In the genomic region with DNA sequence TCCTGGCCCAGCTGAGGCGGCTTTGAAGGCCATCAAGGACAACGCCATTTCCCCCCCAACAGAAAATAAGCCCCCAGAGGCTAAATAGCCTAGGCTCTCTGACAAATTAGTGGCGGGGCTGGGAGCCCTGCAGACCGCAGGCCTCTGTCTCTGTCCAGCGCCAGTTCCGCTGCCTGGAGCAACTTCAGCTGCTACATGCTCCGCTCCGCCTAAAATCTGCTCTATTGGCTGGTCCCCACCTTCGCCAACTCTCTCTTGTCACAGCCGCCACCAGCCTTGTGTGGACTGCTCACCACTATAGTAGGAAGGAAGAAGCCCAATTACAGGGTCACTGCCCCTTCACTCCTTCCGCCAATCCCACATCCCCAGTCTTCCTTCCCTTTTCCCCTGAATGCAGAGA, we compare ENCODE assay signal across 8 mouse cellular contexts. TPM values are rescaled to one million over a fixed set of nuclear protein-coding genes. Genes with fewer than 3 reads are reported as not detected.
DNase-seq lines count a peak whose midpoint lies in the region; ATAC-seq lines count a peak whose summit lies in the region.

No protein-coding gene starts in this region.

- no peak for ATAC-seq in kidney, embryonic 15.5 days (replicated peaks; ENCODE audit: low FRiP score)
- ATAC-seq in embryonic facial prominence, embryonic 11.5 days (replicated peaks; ENCODE audit: insufficient number of reproducible peaks, low FRiP score, low TSS enrichment, low read depth): no peak
- ATAC-seq in intestine, embryonic 16.5 days: no peak
- no peak for ATAC-seq in midbrain, embryonic 16.5 days

- H3K4me3 ChIP-seq in kidney, embryonic 15.5 days (replicated peaks): peak overlapping the region; percentile 85
- H3K4me3 ChIP-seq in embryonic facial prominence, embryonic 11.5 days (ENCODE audit: low read depth, low read length): peak overlapping the region; percentile 26
- peak overlapping the region; percentile 81 for H3K4me3 ChIP-seq in intestine, embryonic 16.5 days (ENCODE audit: low read length)
- peak overlapping the region; percentile 82 for H3K4me3 ChIP-seq in midbrain, embryonic 16.5 days (ENCODE audit: low read depth, low read length)

- peak overlapping the region; percentile 96 for H3K27ac ChIP-seq in kidney, embryonic 15.5 days
- no peak overlapping the region for H3K27ac ChIP-seq in embryonic facial prominence, embryonic 11.5 days (replicated peaks; ENCODE audit: low read depth, low read length)
- H3K27ac ChIP-seq in intestine, embryonic 16.5 days (ENCODE audit: low read length): no peak overlapping the region
- H3K27ac ChIP-seq in midbrain, embryonic 16.5 days (ENCODE audit: low read length): no peak overlapping the region

- H3K36me3 ChIP-seq in kidney, embryonic 15.5 days: peaks cover 8% of the 10 kb centered on the region; the same call in 1 of the 2 replicates
- H3K36me3 ChIP-seq in embryonic facial prominence, embryonic 11.5 days (replicated peaks; ENCODE audit: control insufficient read depth, insufficient read depth, low read depth, low read length): no peaks in the 10 kb centered on the region; the same call in 1 of the 2 replicates
- no peaks in the 10 kb centered on the region for H3K36me3 ChIP-seq in intestine, embryonic 16.5 days (ENCODE audit: control insufficient read depth, insufficient read depth, low read length)
- H3K36me3 ChIP-seq in midbrain, embryonic 16.5 days (ENCODE audit: control insufficient read depth, insufficient read depth, low read length): no peaks in the 10 kb centered on the region

- H3K4me2 ChIP-seq in kidney, embryonic 15.5 days: peak overlapping the region; percentile 87
- peak overlapping the region; percentile 94 for H3K4me2 ChIP-seq in embryonic facial prominence, embryonic 11.5 days (ENCODE audit: low read depth, low read length)
- H3K4me2 ChIP-seq in intestine, embryonic 16.5 days (ENCODE audit: low read depth, low read length): peak overlapping the region; percentile 93
- H3K4me2 ChIP-seq in midbrain, embryonic 16.5 days (ENCODE audit: low read length): peak overlapping the region; percentile 94

- 0 out of 2 replicates have a peak overlapping the region, but pooled peaks have one; percentile 24 for H3K9ac ChIP-seq in kidney, embryonic 15.5 days
- H3K9ac ChIP-seq in embryonic facial prominence, embryonic 11.5 days (replicated peaks; ENCODE audit: low read length): peak overlapping the region; percentile 26; the same call in 1 of the 2 replicates
- peak overlapping the region; percentile 58 for H3K9ac ChIP-seq in intestine, embryonic 16.5 days (ENCODE audit: low read depth, low read length)
- H3K9ac ChIP-seq in midbrain, embryonic 16.5 days (ENCODE audit: low read depth, low read length): peak overlapping the region; percentile 96

- WGBS in kidney, embryonic 15.5 days: 25% methylated on average over 11 of the region's 11 CpGs
- 32% methylated on average over 11 of the region's 11 CpGs for WGBS in embryonic facial prominence, embryonic 11.5 days
- WGBS in intestine, embryonic 16.5 days: 29% methylated on average over 11 of the region's 11 CpGs
- WGBS in midbrain, embryonic 16.5 days: 33% methylated on average over 11 of the region's 11 CpGs

- H3K4me1 ChIP-seq in kidney, embryonic 15.5 days: peaks cover 80% of the 10 kb centered on the region
- peaks cover 15% of the 10 kb centered on the region for H3K4me1 ChIP-seq in embryonic facial prominence, embryonic 11.5 days (ENCODE audit: control insufficient read depth, insufficient read depth, low read length)
- peaks cover 68% of the 10 kb centered on the region for H3K4me1 ChIP-seq in intestine, embryonic 16.5 days (ENCODE audit: control insufficient read depth, insufficient read depth, low read length)
- peaks cover 67% of the 10 kb centered on the region for H3K4me1 ChIP-seq in midbrain, embryonic 16.5 days (ENCODE audit: control insufficient read depth, insufficient read depth, low read length)

- H3K27me3 ChIP-seq in kidney, embryonic 15.5 days: no peaks in the 10 kb centered on the region
- no peaks in the 10 kb centered on the region for H3K27me3 ChIP-seq in embryonic facial prominence, embryonic 11.5 days (ENCODE audit: control insufficient read depth, insufficient read depth, low read length)
- H3K27me3 ChIP-seq in intestine, embryonic 16.5 days (replicated peaks; ENCODE audit: control insufficient read depth, insufficient read depth, low read length): no peaks in the 10 kb centered on the region
- H3K27me3 ChIP-seq in midbrain, embryonic 16.5 days (ENCODE audit: control insufficient read depth, insufficient read depth, low read depth, low read length): no peaks in the 10 kb centered on the region

- no peaks in the 10 kb centered on the region for H3K9me3 ChIP-seq in kidney, embryonic 15.5 days (replicated peaks)
- no peaks in the 10 kb centered on the region for H3K9me3 ChIP-seq in embryonic facial prominence, embryonic 11.5 days (replicated peaks; ENCODE audit: control insufficient read depth, low read length)
- no peaks in the 10 kb centered on the region for H3K9me3 ChIP-seq in intestine, embryonic 16.5 days (ENCODE audit: control insufficient read depth, low read length)
- H3K9me3 ChIP-seq in midbrain, embryonic 16.5 days (replicated peaks; ENCODE audit: control insufficient read depth, low read length, poor library complexity, severe bottlenecking): no peaks in the 10 kb centered on the region

- DNase-seq in kidney, adult 9 months: no peak
- peak; percentile 52 for DNase-seq in embryonic facial prominence, embryonic 11.5 days (ENCODE audit: low spot score)
- no peak for DNase-seq in frontal cortex, postnatal 36 days (ENCODE audit: low spot score in 2 of 2)
- DNase-seq in thymus, postnatal 10 days (ENCODE audit: low spot score in 2 of 2): no peak
- no peak for DNase-seq in cerebellum, postnatal 36 days

RNA-seq across cellular contexts. Expression of gene Tet3, which starts 5.2 kb away (rescaled TPM):
- 51.0 and 51.4 TPM in 2 replicates for polyA plus RNA-seq in kidney, embryonic 15.5 days (2015; fragmentation: Nextera tagmentation; extraction: Ambion mirVana)
- 24.3 and 27.9 TPM in 2 replicates for polyA plus RNA-seq in embryonic facial prominence, embryonic 11.5 days (2014; fragmentation: Nextera tagmentation; extraction: Ambion mirVana)
- 40.1 and 43.5 TPM in 2 replicates for polyA plus RNA-seq in intestine, embryonic 16.5 days (2015; fragmentation: Nextera tagmentation; extraction: Ambion mirVana)
- 51.9 and 53.2 TPM in 2 replicates for polyA plus RNA-seq in midbrain, embryonic 16.5 days (2015; fragmentation: Nextera tagmentation; extraction: Ambion mirVana)

RNA-seq across cellular contexts. Expression of gene Dguok, which starts 53.1 kb away (rescaled TPM):
- polyA plus RNA-seq in kidney, embryonic 15.5 days (2015; fragmentation: Nextera tagmentation; extraction: Ambion mirVana): 75.6 and 83.8 TPM in 2 replicates
- polyA plus RNA-seq in embryonic facial prominence, embryonic 11.5 days (2014; fragmentation: Nextera tagmentation; extraction: Ambion mirVana): 56.1 and 66.2 TPM in 2 replicates
- 68.5 and 72.4 TPM in 2 replicates for polyA plus RNA-seq in intestine, embryonic 16.5 days (2015; fragmentation: Nextera tagmentation; extraction: Ambion mirVana)
- 64.8 and 72.5 TPM in 2 replicates for polyA plus RNA-seq in midbrain, embryonic 16.5 days (2015; fragmentation: Nextera tagmentation; extraction: Ambion mirVana)

Comparison
In these comparisons a context has a peak if more than half of its experiments do, and no peak if none do; other contexts are left out.
1. H3K4me3 ChIP-seq: peak in every context shown above with its lines; median percentile 85 in kidney, embryonic 15.5 days; 82 in midbrain, embryonic 16.5 days; 81 in intestine, embryonic 16.5 days; 26 in embryonic facial prominence, embryonic 11.5 days.
2. H3K9ac ChIP-seq: peak in every context shown above with its lines; median percentile 96 in midbrain, embryonic 16.5 days; 58 in intestine, embryonic 16.5 days; 26 in embryonic facial prominence, embryonic 11.5 days; 24 in kidney, embryonic 15.5 days.